Mouse (Mus musculus) gastrocnemius, adult 2 months (tissue): Measurements from ENCODE around the gene Fcer1g. TPM values are rescaled to one million over a fixed set of nuclear protein-coding genes. Genes with fewer than 3 reads are reported as not detected.

Source experiments
- DNase-seq: peaks from one replicate; pipeline ENCODE4 v3.0.0; 2022
- H3K27ac ChIP-seq: fragments of 200-600 bp; 2 replicates; pipeline ENCODE4 v1.8.1; 2022; ENCODE audit warnings: mild to moderate bottlenecking
- H3K4me3 ChIP-seq: fragments of 200-600 bp; 2 replicates; pipeline ENCODE4 v1.8.1; 2022; ENCODE audit warnings: mild to moderate bottlenecking, moderate library complexity
- CTCF ChIP-seq: fragments of 200-600 bp; IDR thresholded peaks from 2 replicates; pipeline ENCODE4 v1.8.1; 2022; ENCODE audit warnings: antibody characterized with exemption, mild to moderate bottlenecking, moderate library complexity
- intact Hi-C: fragments of 180-260 bp; cut with DNase I; formaldehyde crosslinking; loops from one replicate; pipeline ENCODE4 v1.15.1; 2025
- total RNA-seq, 2 experiments: library from RNA; stranded (reverse); gene quantifications; 2 replicates each; pipeline ENCODE4 v1.2.3; 2021

Gene Fcer1g
- total RNA-seq, 2 experiments from 2014 or later = 2.5 to 6.1 TPM

DNA sequence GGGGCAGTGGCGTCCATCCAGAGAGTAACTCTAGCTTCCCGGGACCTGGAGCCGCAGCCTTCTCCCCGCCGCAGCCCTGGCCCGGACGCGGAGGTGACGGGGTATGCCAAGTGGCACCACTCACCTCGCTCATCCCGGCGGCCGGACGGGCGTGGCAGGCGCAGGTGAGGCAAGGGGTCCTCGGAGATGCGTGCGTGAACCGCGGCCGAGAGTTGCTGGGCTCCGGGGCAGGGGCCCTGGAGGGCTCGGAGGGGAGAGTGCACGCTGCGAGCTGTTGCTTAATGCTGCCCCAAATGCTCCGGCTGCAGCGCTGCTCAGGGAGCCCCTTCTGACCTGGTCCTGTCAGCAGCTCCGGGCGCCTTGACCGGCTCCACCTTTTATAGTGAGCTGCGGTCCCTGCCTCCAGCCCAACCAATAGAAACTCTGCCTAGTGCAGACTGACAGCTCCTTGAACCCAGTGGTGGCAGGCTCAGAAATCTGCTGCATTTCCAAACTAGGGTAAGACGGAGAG, 38.2 kb downstream of the Fcer1g start, which contains the start of gene Pcp4l1:
Pcp4l1 (minus strand) TSS at position 382 of the 511 bp plus-strand sequence.
- DNase-seq = peak; percentile 82
- intact Hi-C loops = no loop called here
- H3K4me3 ChIP-seq = peak within 1 kb of the TSS; percentile 90
- no peak for TF ChIP-seq CTCF
- peak within 1 kb of the TSS; percentile 84 for H3K27ac ChIP-seq

DNA sequence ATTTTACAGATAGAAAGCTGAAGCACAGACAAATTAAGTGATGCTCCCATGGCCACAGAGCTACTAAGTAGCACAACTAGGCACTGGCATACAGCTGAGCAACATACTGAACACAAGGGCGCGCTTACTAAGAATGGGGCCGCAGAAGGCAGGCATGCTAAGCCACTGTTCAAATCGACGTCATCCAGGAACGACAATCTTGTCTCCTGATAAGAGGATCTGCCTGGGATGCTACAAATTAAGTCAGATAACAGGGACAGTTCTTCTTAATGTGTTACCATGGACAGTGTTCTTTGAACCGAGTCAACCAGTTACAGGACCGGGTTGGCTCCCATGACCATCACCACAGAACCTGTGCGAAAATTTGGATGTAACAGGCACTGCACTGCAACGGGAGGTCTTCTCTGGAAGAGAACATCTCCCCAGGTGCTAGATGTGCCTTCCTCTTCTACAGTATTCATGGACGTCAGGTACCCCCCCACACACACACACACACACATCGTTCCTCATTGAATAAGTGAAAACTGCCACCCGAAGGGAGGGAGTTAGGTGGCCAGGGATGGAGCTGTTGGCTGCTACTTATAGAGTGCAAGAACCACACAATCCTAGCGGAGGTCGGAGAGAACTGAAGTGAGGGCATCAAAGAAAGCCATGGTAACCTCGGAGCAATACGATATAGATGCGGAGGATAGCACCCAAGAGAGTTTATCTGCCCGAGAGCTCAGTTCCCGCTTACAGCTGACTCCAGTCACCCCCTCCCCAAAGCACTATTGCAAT, 38.9 kb downstream of the Fcer1g start:
- DNase-seq = no peak
- Histone ChIP-seq H3K4me3 (peak overlapping the region; percentile 90), H3K27ac (peak overlapping the region; percentile 84)
- no peak for TF ChIP-seq CTCF
- intact Hi-C loops = no loop called here

DNA sequence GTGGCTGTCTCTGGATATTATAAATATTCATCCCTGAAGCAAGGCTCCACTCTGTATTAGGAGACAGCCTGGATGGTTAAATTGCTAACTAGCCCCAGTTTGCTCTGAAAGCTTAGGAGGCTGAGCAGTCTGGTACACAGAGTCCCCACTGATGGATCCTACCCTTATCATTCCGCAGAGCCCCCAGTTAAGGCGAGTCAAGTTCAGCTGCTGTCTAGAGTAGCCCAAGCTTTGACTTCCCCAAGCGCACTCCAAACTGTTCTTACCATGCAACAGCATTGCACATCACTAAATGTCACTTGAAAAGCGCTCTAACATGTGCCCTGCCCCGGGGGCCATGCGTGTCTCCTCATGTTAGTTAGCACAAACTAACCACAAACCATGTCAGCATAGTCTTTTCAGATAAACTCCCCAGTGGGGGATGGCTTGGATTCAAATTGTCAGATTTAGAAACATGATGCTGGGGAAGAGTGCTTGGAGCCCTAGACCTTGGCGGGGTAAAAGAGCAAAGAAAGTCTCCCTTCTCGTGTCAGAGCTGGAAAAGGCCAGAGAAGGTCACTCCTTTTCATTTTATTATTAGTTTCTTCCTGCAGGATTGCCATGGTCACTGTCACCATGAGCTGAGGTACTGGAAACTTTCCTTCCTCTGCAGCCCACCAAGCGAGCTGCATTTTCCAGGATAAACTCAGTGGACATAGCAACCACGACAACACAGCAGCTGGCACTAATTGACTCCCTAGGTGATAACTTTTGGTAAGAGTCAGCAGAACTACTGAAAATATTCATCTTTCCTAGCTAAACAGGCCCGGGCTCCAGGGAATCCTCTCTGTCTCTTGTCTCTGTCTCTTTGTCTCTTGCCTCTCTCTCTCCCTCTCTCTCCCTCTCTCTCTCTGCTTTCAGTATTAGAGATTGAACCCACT, 40.0 kb downstream of the Fcer1g start:
- intact Hi-C loops = no loop called here
- Histone ChIP-seq H3K27ac (peak overlapping the region; percentile 71), H3K4me3 (peak overlapping the region; percentile 90)
- DNase-seq = no peak
- TF ChIP-seq CTCF = no peak

DNA sequence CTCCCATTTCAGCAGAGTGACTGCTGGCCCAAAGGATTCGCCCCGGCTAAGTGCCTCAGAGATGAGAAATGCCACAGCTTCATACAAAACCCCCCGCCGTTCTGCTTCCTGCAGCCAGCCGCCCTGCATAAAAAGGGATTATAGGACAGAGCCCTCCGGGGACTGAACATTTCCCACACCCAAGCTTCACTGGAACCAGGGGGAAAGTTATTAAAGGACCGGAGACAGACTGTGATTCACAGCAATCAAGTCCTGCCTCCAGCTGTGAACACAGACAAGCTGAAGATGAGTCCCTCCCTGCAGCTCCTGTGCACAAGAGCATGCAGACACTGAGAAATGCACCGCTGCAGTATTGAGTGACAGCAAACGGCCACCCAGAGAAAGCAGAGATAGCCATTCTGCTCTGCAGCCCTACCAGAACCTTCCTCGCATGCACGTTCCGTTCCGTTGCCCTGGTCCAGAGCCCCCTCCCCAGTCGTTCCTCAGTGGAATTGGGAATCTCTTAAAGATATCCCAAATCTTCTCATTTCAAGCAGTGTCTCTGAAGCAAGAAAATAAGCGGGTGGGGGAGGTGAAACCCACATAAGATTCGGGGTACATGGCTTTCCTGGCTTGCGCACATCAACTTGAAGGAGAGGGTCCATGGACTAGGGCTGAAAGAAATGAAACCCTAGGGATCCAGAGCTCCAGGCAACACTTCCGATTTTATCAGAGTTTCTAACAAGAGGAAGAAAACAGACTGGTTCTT, 40.9 kb downstream of the Fcer1g start:
- intact Hi-C loops = no loop called here
- Histone ChIP-seq H3K4me3 (peak overlapping the region; percentile 90), H3K27ac (peak overlapping the region; percentile 71)
- no peak for TF ChIP-seq CTCF
- DNase-seq = no peak

DNA sequence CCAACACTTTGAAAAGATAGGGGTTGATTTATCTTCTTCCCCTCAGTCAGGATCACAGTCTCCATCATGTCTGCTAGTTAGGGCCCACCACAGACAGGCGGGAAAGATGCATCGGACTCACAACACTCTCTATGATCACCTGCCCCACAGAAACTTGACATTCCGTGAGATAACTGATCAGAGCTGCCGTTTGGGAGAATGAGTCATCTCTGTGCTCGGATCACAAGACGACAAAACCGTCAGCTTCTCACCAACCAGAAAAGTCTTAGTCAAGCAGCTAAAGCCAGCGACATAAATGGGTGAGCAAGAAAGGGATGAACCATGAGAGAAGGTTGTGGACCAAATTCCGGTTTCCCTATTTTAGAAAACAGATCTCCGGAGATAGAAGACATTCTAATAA, 41.9 kb downstream of the Fcer1g start:
- peak overlapping the region; percentile 71 for H3K27ac ChIP-seq
- TF ChIP-seq CTCF = no peak
- peak overlapping the region; percentile 90 for H3K4me3 ChIP-seq
- intact Hi-C loops = no loop called here
- DNase-seq = no peak

DNA sequence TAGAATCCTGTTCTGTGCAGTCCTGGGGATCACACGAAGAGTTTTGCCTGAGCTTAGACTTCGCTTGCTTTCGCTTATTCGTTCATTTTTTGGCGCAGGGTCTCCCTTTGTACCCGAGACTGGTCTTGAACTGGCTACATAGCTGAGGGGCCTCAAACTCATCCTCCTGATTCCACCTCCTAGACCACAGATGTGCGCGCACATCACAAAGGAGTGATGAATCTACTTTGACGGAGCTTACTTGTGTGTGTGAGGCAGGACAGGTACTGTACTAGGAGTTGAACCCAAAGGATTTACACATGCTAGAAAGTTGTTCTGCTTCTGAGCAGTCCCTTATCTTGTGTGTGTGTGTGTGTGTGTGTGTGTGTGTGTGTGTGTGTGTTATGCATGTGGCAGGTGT, 43.3 kb downstream of the Fcer1g start:
- H3K4me3 ChIP-seq = no peak overlapping the region
- no peak for DNase-seq
- no peak for TF ChIP-seq CTCF
- no peak overlapping the region for H3K27ac ChIP-seq
- intact Hi-C loops = no loop called here

DNA sequence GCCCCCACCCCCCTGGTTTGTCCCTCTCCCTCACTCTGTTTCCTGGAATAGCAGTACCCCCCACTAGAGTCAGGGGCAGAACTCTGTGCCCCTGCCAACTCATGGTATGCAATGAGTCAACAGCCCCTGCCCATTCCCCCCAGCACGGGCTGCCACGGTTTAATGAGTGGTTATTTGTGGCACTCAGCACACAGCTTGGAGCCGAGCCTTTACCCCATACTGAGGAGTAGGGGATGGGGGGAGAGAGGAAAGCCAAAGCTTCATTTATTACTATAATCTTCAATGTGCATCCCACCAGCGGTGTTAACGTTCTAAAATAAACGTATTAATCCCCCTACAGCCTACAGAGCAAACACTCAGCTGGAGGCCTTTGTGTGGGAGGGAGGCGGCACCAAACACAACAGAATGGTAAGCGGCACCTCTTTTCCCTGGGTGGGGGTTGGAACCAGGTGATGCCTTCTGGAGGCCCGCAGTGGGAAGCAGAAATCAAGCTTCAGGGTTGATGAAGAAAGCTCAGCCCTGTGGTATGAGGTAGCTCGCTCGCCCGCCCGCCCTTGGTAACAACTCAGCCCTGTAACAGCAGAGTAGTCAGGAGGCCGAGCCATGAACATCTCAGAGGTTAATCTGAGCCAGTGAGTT, 44.6 kb downstream of the Fcer1g start:
- Histone ChIP-seq H3K27ac (peak overlapping the region; percentile 76), H3K4me3 (peak overlapping the region; percentile 21; the same call in 1 of the 2 replicates)
- DNase-seq = no peak
- intact Hi-C loops = no loop called here
- TF ChIP-seq CTCF = no peak

DNA sequence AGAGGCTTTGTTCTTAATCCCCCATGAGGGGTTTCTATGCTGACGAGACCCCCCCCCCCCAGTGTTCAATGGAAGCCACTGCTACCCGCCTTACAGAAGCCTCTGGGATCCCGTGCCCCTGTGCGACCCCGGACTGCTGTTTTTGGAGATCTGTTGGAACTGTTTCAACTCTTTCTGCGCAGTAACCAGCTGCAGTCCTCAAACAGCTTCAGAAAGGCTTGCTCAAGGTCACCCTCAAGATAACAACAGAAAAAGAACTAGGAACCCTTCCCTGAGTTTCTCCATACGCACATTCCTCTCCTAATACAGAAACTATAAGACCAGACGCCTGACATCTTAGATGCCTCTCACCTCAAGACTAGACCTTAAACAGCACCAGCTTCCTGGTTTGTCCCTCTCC, 45.1 kb downstream of the Fcer1g start:
- no peak for DNase-seq
- intact Hi-C loops = no loop called here
- H3K27ac ChIP-seq = peak overlapping the region; percentile 76
- no peak for TF ChIP-seq CTCF
- peak overlapping the region; percentile 21; the same call in 1 of the 2 replicates for H3K4me3 ChIP-seq

DNA sequence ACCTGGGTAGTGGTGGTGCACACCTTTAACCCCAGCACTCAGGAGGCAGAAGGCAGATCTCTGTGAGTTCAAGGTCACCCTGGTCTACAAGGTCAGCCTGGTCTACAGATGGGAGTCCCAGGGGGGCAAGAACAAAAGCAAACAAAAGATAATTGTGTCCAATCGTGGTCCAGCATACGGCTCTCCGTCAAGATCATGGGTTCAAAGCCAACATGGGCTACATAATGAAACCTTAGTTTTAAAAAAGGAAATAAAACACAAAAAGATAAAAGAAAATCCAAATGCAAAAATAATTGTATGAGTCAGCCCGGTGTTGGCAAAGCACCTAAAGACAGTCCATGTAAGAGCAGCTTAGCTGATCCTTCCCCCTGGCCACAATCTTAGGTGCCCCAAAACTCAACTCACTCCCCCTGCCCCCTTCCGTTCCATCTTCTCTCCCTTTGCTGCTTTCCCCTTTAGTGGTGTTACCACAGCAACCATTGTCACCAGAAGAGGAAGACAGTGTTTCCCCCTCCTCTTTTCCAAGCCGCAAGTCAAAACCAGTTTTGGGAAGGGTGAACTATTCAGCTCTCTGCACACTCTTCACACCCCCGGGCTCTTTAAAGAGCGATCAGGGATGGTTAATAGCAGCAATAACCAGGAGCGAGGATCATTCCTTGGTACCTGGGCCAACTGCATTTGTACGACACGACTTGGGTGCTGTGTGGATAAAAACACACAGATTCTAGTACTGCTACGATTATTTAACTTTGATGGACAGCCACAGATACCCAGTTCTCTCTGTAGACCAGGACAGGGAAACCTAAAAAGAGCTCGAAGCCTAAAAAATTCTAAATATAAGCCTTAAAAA, 46.1 kb downstream of the Fcer1g start:
- Histone ChIP-seq H3K4me3 (no peak overlapping the region), H3K27ac (peak overlapping the region; percentile 76)
- intact Hi-C loops = no loop called here
- no peak for TF ChIP-seq CTCF
- DNase-seq = no peak

DNA sequence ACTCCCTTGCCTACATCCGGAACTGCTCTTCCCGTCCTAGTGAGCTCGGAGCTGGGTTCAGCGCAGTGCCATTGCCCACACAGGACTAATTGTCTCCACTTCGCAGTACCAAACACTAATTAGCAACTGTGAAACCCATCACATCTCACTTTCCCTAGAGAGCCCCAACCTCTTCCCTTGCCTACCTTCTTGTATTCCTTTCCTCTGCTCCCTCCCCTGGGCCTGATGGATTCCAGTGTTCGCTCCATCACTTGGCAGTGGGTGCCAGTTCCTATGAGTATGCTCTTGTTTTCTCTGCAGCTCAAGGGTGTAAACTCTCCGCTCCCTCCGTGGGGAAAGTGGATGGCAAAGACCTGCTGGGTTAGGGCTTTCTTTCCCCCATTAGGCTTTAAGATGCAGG, 48.5 kb downstream of the Fcer1g start:
- Histone ChIP-seq H3K27ac (peak overlapping the region; percentile 86), H3K4me3 (no peak overlapping the region)
- TF ChIP-seq CTCF = no peak
- no peak for DNase-seq
- intact Hi-C loops = no loop called here

DNA sequence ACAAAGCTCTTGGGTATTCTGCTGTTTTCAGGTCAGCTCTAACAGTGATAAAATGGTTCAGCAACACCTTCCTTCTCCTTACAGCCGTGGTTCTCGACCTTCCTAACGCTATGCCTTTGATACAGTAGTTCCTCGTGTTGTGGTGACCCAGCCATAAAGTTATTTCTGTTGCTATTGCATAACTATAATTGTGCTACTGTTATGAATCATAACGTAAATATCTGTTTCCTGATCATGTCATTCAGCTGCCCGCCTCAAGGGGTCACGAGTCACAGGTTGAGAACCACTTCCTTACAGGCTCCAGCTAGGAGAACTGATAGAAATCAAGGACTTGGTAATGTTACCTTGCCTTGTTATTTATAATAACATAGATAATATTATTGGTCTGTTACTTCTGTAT, 49.9 kb downstream of the Fcer1g start:
- DNase-seq = peak; percentile 58
- intact Hi-C loops = no loop called here
- Histone ChIP-seq H3K27ac (peak overlapping the region; percentile 86), H3K4me3 (peak overlapping the region; percentile 40; the same call in 1 of the 2 replicates)
- peak; percentile 43 for TF ChIP-seq CTCF
